Mouse (Mus musculus): ENCODE measurements around the gene Six4.
"Not testable (repeated sequence)": the region's sequence is repeated elsewhere in the genome, so short reads cannot be mapped to it uniquely, and the experiment has no call there.

Six4 gene

DNA sequence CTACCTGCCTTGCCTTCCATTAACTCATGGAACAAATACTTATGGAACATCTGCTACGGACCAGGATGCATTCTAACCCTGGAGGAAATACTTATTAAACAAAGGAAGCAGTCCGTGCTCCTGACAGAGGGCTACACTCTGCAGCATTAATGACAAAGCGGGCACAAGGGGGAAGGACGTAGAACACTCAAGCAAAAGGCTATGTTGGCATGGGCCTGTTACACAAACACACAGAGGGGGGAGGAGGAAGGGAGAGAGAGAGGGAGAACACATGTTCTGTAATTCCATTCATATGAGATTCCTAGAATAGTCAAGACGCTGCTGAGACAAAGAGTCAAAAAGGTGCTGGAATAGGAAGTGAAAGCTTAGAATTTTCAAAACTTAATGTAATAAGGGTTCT is 24.8 kb downstream of the Six4 start:
- no peak for DNase-seq (ENCODE audit: low spot score in 2 of 2)

DNA sequence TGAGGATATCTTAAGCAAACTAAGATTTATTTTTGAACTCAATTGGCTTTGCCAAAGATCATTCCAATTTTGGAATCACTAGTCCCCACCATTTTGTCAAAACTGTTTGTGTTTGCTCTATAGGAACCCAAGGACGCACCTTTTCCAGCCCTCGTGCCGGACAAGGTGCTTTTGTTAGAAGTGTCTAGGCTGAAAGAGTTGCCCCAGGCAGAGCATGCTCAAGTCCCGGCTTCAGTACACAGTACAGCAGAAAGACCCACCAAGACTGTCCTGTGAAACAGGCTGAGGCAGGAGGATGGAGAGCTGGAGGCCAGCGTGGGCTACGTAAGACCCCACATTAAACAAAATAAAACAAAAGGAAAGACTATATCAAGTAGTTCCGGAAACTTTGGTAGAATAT is 26.2 kb downstream of the Six4 start:
- DNase-seq (ENCODE audit: low spot score in 2 of 2), result no peak

DNA sequence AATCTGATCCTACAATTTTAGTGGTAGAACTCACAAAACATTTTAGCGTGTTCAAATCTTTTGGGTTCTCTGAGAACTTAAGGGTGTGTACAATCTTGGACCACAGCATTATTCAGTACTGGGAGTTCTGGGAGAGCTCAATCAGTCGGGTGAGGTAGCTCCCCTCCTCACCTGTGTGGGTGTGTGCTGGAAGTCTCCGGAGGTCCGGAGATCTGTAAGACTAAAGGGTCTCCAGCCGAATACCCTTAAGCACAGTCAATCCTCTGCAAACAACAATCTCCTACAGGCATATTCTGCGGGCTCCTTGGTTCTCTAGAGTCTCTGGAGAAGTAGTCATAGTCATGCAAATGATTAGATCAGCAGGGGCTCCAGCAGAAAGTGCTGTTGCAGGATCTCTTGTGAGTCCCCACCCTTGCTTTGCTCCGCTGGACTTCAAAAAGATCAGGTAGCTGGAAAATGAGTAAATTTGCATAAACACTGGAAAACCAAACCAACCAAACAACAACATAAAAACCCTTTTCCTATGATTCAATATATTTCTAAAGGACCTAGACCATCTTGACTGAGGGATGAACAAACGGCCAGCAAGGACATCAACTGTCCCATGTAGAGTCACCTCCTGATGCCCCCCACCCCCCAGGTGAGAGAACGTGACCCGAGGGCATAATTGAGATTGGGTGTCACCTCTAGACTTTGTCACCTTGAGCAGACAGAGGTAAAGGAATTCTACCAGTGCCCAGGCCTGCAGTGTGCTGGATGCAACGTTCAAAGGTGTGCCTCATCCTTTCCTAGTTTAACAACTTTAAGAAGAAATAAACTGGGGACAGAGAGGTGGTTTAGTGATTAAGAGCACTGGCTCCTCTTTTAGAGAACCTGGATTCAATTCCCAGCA is 27.3 kb downstream of the Six4 start:
- no peak for DNase-seq (ENCODE audit: low spot score in 2 of 2)

DNA sequence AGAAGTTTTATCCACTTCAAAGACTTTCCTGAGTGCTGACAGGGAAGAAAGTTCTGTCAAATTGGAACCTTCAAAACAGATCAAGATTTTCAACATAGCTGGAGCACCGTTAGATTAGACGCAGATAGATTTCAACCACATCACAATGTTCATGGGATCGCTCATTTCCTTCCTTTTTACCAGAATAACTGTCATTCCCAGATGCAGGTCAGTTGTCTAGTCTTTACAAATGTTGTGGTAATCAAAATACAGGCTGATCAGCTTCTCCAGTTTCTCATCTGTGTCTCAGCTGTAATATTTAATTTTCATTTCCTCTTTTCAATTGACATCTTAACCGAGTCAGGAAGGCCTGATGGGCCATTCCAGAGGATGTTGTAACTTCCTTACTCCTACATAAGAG is 29.5 kb downstream of the Six4 start:
- DNase-seq (ENCODE audit: low spot score in 2 of 2), result no peak

DNA sequence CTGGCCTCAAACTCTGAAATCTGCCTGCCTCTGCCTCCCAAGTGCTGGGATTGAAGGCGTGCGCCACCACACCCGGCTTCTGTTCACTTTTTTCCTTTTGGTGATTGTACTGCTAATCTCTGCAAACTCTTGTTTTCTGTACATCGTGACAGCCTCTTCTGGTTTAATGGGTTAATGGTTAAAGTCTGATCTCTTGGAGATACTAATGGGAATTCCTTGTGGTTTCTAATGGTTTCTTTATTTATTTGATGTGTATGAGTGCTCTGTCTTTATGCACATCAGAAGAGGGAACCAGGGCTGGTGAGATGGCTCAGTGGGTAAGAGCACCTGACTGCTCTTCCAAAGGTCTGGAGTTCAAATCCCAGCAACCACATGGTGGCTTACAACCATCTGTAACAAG is 31.4 kb downstream of the Six4 start:
- DNase-seq (ENCODE audit: low spot score in 2 of 2), result not testable (repeated sequence)

DNA sequence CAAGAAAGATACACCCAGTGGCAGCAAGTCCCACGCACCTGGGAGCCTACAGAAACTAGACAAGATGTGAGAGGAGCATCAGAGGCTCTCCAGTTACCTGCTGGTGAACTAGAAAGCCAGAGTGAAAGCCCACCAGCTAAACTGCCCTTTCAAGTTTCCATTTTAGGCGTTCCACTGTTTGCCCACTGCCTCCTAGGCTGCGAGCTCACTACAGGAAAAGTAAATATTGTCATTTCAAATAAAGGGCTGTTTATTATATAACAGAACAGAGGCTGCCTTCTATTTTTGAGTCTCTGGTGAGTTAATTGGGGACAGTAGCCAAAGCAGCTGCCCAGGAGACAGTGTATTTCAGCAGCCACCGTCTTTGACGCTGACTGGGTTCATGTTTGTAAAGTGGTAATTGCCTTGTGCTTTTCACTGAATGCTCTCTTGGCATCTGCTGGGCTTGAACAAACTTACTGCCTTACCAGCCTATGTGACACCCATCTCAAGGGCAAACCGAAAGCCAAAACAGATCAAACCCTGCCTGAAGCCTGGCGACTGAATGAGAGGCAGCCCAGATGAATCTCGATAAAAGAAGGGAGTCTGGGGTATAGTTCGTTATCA is 52.3 kb downstream of the Six4 start:
- DNase-seq (ENCODE audit: low spot score in 2 of 2), result no peak

DNA sequence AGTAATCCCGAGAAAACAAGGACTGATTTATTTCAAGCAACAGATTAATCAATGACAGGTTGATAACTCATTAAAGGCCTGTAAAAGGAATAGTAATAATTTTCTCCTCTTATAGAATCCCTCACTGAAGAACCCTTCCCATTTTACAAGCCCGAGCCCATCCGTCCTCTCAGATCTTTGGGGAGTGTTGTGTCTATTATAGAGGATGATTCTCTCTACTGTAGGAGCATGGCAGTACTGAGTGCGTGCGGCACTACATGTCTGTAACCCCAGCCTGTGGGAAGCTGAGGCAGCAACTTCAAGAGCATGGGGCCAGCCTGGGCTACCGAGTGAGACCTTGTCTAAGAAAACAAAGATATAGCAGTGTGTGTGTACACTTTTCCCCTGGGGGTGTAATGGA is 55.8 kb downstream of the Six4 start:
- no peak for DNase-seq (ENCODE audit: low spot score in 2 of 2)

DNA sequence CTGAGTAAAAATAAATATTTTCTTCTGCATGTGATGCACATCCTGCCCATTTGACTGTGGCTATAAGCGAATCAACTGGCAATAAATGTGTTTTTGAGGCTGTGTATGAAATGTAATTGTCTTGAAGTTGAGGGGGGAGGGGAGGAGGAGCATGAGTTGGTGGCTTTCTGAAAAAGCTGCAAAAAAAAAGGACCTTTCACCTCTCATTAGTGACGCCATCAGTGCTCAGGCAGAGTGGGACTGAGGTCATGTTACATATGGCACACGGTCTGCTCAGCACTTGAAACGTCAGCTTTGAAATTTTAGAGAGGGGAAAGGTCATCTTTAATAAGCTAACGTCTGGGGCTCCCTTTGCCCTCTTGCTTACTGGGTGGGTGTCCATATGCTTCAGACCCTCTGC is 57.8 kb downstream of the Six4 start:
- DNase-seq (ENCODE audit: low spot score in 2 of 2), result no peak

DNA sequence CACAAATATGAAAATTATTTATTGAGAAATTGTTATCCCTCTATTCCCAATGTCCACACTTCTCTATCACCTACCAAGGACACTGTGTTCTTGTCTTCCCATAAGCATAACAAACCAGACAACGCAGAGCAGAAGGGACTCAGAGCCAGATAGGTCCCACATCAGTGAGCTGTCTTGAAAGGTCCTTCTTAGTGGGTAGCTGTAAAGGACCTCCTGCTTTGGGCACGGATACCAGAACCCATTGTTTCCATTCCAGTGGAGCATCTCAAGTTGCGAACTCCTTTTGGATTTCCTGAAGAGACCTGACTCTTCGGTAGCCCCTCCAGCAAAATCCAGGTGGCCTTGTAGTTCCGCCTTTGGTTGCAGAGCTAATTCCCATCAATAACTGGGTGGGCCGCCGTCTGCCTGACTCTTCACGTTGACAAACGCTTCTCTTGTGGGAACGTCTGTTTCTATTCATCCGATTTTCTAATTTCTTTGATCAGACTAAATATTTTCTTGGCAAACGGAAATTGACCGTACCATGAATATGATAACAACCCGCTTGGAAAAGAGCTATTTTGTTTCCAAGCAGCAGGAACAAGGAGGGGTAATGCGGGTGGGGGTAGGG is 58.6 kb downstream of the Six4 start:
- DNase-seq (ENCODE audit: low spot score in 2 of 2), result no peak

DNA sequence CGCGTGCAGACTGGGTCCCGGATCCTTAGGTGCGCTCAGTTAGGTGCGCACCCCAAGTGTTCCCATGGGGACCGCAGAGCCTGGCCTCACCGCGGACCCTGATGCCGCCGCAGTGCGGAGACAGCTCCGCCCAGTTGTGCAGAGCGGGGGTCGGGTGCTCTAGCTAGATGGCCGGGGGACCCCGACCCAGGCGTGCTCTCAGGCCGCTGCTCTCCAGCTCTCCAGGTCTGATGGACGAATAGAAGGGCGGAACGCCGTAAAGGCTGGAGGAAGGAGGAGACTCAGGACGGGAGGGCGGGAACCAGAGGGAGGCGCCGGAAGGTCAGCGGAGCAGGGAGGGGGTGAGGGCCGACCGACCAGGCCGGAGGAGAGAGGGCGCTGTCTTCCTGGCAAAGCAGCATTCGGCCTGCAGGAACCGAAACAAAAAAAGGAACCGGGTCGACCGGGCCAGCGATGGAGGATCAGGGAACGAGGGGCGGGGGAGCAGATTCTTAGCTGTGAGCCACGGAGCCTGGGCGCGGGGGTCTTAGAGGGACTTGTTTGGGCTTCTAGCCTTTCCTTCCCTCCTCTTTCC is 59.5 kb downstream of the Six4 start, which contains the start of gene Six1:
TSS of gene Six1 (minus strand) at position 220 of the 574 bp plus-strand sequence.
- DNase-seq (ENCODE audit: low spot score in 2 of 2), result no peak

DNA sequence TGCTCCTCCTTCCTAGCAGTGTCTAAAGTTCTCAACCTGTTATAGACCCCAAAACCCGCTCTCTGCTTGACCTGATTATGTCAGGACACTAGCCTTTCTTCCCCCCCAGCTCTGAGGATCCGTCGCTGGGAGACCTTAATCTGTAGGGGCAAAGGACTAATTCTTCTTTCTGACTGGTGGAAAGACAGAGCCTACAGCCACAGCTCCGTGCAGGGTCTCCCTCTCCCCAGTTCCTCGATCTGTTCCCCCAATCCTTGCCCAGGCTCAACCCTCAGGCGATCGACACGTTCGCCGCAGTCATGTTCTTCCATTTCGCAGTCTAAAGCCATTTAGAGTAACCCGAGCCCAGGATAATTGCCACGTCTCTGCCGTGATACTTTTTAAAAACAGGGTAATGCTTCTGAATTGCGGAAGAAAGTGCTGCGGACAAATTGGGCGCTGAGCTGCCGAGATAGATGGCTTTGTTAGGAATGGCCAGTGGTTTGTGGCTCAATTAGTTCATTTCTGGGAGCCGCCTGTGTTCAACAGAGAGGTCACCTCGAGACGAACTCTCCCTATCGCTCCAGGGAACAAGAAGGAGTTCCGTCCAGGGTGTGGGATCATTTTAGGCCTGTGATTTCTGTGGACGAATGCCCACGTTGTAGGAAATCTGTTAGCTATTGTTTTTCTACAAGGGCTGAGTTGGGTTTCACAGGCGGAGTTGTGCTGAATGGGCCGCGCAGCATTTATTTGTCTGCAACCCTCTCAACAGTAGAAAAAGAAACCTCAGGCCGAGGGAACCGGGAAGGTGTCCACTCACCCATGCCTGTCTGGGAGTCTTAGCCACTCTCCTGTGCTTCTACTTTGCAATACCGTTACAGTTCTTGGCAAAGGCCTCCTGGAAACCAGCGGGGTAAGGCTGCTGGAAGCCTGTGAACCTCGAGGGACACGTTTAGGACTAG is 60.3 kb downstream of the Six4 start:
- DNase-seq (ENCODE audit: low spot score in 2 of 2), result no peak

DNA sequence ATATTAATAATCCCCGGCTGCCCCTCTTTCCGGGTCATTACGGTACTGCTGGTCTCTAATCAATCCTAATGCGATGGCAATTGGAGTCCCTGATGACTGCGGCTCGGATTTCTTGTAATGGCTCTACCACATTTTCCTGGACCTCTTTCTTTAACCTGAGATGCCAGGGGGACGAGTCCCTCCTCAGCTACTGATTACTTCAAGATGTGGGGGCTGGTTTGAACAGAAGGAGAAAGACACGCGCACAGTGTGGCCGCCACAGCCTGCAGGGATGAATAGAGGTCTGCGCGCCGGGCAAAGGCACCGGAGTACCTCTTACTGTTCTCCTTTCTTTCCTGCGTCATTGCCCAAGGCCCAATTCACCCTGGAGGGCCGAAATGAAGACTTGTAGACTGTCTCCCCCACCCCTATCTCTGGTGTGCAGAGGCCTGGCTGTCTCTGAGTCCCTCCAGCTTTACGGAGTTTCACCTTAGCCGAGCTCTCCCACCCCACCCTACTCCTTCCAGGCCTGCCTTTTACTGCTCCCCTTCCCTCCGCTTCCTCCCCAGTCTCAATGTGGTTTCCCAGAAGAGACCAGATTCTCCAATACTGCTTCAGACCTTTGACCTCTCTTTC is 61.1 kb downstream of the Six4 start:
- no peak for DNase-seq (ENCODE audit: low spot score in 2 of 2)

DNA sequence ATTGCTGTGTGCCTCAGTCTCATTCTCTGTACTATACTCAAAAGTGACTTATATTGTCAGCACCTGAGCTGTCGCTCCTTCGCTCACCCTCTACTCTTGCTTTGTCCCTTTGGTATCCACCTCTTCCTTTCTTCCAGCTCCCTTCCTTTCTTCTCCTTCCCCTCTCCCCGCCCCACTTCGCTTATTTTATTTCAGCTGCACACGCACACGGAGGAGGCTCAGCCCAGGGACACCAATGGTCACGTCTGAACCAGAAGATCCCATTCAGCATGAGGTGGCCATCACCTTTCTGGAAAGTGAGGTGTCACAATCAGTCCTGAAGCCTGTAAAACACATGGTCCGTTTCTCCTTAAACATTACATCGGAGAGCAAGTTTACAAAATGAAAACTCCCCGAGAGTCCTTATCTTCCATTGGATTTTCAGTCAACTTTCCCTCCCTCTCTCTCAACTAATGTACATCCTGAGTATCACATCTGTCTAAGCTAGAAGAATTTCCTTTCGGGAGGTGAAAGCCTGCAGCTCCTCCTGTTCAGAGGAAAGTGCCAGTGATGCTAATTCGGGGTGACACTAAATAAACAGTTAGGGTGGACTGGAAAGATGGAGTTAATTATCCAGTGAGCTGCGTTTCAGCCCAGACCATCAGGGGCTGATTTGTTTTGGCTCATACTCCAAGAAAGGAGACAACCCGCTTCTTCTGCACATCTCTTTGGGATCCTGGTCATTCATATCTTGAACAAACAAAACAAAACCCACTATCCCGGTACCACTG is 62.3 kb downstream of the Six4 start:
- DNase-seq (ENCODE audit: low spot score in 2 of 2), result no peak

DNA sequence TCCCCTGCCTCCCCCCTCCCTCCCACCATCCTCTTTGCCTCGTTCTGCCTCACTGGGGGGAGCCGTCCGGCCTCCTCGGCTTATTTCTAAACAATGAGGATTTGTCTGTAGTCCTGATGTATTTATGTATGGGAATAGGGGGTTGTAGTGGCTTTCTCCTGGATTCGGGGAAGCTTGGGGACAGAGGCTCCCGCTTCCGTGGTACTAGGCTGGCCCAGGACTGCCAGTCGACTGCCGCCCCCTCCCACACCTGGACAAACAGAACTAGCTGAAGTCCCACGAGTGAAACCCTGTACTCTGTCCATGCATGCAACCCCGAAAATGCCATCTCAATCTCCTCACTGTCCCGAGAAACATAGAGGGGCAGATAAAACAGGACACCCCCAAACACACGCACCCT is 63.0 kb downstream of the Six4 start:
- DNase-seq (ENCODE audit: low spot score in 2 of 2), result no peak
